Mouse (Mus musculus) heart, adult 2 months (tissue): ENCODE data around the gene Gm49776.

Experiments
- CTCF ChIP-seq: fragments of 200-600 bp; IDR thresholded peaks from 2 replicates; pipeline ENCODE4 v1.8.1; 2022; ENCODE audit warnings: antibody characterized with exemption, mild to moderate bottlenecking, moderate library complexity
- EP300 ChIP-seq: fragments of 200-500 bp; IDR thresholded peaks from 2 replicates; pipeline ENCODE4 v1.6.1; 2011; ENCODE audit warnings: low read depth, low read length, control low read depth; ENCODE audit not compliant: insufficient read depth
- POLR2A ChIP-seq: fragments of 200-500 bp; IDR thresholded peaks from 2 replicates; pipeline ENCODE4 v1.6.1; 2011; ENCODE audit warnings: mild to moderate bottlenecking, low read depth, low read length, control low read depth; ENCODE audit not compliant: insufficient read depth

GRCm38 (mm10) chr16:18248433-18249363 is 9.4 kb downstream of the Gm49776 start, which contains the start of the genes Trmt2a and Ranbp1:
- TF ChIP-seq POLR2A = peak; percentile 92
- TF ChIP-seq EP300 = 0 out of 2 replicates have a peak, but pooled peaks have one; percentile 44
- peak; percentile 25; the same call in 1 of the 2 replicates for TF ChIP-seq CTCF
